Mouse (Mus musculus): ENCODE data around the gene Cd63. TPM values are rescaled to one million over a fixed set of nuclear protein-coding genes. Genes with fewer than 3 reads are reported as not detected.
A peak's percentile ranks its signal among the peaks of the same experiment; 100 is the strongest.

Cd63 gene
- 25.8 and 35.7 TPM in 2 replicates for polyA plus RNA-seq (2012; rRNA removed)

DNA sequence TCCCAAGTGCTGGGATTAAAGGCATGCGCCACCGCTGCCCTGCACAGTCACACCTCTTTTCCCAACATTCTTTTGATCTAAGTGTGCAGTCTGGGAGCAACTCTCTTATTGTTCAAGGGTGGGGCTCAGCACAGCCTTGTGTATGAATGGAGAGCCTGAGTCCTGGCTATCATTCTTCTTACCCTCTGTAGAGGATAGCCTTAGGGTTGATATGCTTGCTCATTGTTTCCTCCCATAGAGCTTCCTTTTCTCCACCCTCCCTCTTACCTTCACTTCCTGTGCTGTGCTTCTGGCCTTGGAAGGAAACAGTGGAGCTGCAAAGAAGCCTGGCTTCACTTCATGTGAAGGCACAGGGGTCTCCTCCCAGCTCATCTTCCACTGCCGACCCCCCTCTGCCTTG lies at the start of gene Cd63:
Cd63 (plus strand) TSS at position 292 of the 400 bp plus-strand sequence.
- no peak for DNase-seq (ENCODE audit: low read depth in 1 of 2, low spot score in 2 of 2)
- TF ChIP-seq CTCF (IDR thresholded peaks at IDR 0.05; ENCODE audit: extremely low read depth, insufficient read depth, insufficient read length, insufficient replicate concordance) (no peak), POLR2A (IDR thresholded peaks at IDR 0.05; ENCODE audit: low read depth, low read length) (no peak)
- H3K36me3 ChIP-seq (ENCODE audit: control insufficient read depth, insufficient read depth, low read length): no peaks in the 10 kb centered on the region
- WGBS: 90% methylated on average over 3 of the region's 3 CpGs
- H3K27me3 ChIP-seq (ENCODE audit: control insufficient read depth, insufficient read depth, low read length): no peaks in the 10 kb centered on the region
- H3K4me1 ChIP-seq (ENCODE audit: control insufficient read depth, insufficient read depth, insufficient read length): peaks cover 2% of the 10 kb centered on the region; the same call in 1 of the 2 replicates
- H3K27ac ChIP-seq (ENCODE audit: insufficient read depth, low read length): no peak within 1 kb of the TSS
- H3K4me3 ChIP-seq (ENCODE audit: extremely low read depth, insufficient read depth, insufficient read length): no peak within 1 kb of the TSS

DNA sequence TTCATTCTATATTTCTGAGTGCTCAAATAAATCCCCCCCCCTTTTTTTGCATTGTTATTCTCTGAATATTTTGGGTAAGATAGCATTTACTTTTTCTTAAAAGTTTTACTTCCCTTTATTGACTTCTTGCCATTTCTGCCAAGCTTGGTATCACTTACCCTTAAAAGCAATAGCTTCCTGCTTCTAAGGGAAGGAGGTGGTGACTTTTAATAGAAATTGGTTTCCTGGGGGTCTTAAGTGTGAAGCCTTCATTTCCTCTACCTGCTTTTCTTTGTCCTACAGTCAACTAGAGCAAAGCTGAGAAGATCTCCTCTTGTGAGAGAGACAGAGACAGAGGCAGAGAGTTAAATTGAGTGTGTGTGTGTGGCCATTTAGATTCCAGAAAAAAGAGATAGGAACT lies 39.6 kb upstream of the Cd63 start:
- TF ChIP-seq POLR2A (IDR thresholded peaks at IDR 0.05; ENCODE audit: low read depth, low read length) (no peak), CTCF (IDR thresholded peaks at IDR 0.05; ENCODE audit: extremely low read depth, insufficient read depth, insufficient read length, insufficient replicate concordance) (no peak)
- peak in 1 of 2 experiments; percentile 9 for DNase-seq (ENCODE audit: low read depth in 1 of 2, low spot score in 2 of 2)
- H3K36me3 ChIP-seq (ENCODE audit: control insufficient read depth, insufficient read depth, low read length): peaks cover 6% of the 10 kb centered on the region
- H3K4me1 ChIP-seq (ENCODE audit: control insufficient read depth, insufficient read depth, insufficient read length): peaks cover 4% of the 10 kb centered on the region
- peak overlapping the region; percentile 23; the same call in 1 of the 2 replicates for H3K4me3 ChIP-seq (ENCODE audit: extremely low read depth, insufficient read depth, insufficient read length)
- H3K27me3 ChIP-seq (ENCODE audit: control insufficient read depth, insufficient read depth, low read length): no peaks in the 10 kb centered on the region
- peak overlapping the region; percentile 76; the same call in 1 of the 2 replicates for H3K27ac ChIP-seq (ENCODE audit: insufficient read depth, low read length)

DNA sequence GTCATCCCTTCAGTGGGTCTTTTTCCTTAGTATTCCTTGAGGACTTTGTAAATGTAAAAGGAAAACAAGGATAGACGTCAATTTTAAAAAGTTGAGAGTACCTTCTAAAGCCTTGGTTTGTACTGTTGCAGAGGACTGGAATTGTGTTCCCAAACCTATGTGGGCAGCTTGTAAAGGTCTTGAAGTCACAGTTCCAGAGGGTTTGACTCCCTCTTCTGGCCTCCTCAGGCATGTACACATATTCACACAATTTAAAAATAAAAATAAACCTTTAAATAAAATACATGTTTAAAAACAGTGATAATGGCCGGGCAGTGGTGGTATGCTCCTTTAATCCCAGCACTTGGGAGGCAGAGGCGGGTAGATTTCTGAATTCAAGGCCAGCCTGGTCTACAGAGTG lies 34.7 kb upstream of the Cd63 start:
- peaks cover 5% of the 10 kb centered on the region; the same call in 1 of the 2 replicates for H3K36me3 ChIP-seq (ENCODE audit: control insufficient read depth, insufficient read depth, low read length)
- WGBS: 89% methylated on average over 3 of the region's 3 CpGs
- no peaks in the 10 kb centered on the region for H3K27me3 ChIP-seq (ENCODE audit: control insufficient read depth, insufficient read depth, low read length)
- TF ChIP-seq POLR2A (IDR thresholded peaks at IDR 0.05; ENCODE audit: low read depth, low read length): no peak
- no peak for TF ChIP-seq CTCF (IDR thresholded peaks at IDR 0.05; ENCODE audit: extremely low read depth, insufficient read depth, insufficient read length, insufficient replicate concordance)
- no peak overlapping the region for H3K27ac ChIP-seq (ENCODE audit: insufficient read depth, low read length)
- H3K4me1 ChIP-seq (ENCODE audit: control insufficient read depth, insufficient read depth, insufficient read length): peaks cover 4% of the 10 kb centered on the region
- H3K4me3 ChIP-seq (ENCODE audit: extremely low read depth, insufficient read depth, insufficient read length): no peak overlapping the region
- DNase-seq (ENCODE audit: low read depth in 1 of 2, low spot score in 2 of 2): no peak

DNA sequence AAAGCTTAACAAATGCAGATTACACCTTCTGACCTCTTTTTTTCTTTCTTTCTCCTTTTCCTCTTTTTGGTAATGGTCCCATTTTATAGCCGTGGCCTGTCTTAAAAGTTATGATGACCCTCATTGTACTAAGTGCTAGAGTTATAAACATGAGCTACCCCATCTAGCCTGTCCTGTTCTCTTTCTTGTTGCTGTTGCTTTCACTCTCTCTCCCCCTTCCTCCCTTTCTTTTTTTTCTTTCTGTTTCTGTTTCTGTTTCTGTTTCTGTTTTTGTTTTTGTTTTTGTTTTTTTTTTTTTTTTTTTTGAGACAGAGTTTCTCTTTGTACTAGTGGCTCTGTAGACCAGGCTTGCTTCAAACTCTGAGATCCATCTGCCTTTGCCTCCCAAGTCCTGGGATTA lies 34.3 kb upstream of the Cd63 start:
- H3K27ac ChIP-seq (ENCODE audit: insufficient read depth, low read length): no peak overlapping the region
- no peak overlapping the region for H3K4me3 ChIP-seq (ENCODE audit: extremely low read depth, insufficient read depth, insufficient read length)
- H3K4me1 ChIP-seq (ENCODE audit: control insufficient read depth, insufficient read depth, insufficient read length): peaks cover 4% of the 10 kb centered on the region
- TF ChIP-seq POLR2A (IDR thresholded peaks at IDR 0.05; ENCODE audit: low read depth, low read length) (no peak), CTCF (IDR thresholded peaks at IDR 0.05; ENCODE audit: extremely low read depth, insufficient read depth, insufficient read length, insufficient replicate concordance) (no peak)
- no peak for DNase-seq (ENCODE audit: low read depth in 1 of 2, low spot score in 2 of 2)
- no peaks in the 10 kb centered on the region for H3K27me3 ChIP-seq (ENCODE audit: control insufficient read depth, insufficient read depth, low read length)
- WGBS: 81% methylated on average over 1 of the region's 1 CpGs
- H3K36me3 ChIP-seq (ENCODE audit: control insufficient read depth, insufficient read depth, low read length): peaks cover 5% of the 10 kb centered on the region; the same call in 1 of the 2 replicates

DNA sequence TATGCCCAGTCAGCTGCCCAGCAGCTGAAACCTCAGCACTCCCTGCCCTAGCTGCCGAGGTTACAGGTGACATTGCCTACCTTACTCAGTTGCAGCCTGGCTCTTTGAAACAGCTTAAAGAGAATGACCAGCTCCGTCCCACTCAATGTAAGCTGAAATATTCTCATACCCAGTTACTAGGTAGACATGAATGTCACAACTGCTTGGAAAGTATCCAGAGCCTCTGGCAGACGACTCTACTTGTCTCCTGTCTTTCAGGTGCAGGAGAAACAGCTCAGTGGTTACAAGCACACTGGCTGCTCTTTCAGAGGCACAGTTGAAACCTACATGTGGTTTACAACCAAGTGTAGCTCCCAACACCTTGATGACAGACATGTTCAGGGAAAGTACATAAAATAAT lies 30.4 kb upstream of the Cd63 start:
- H3K27ac ChIP-seq (ENCODE audit: insufficient read depth, low read length): no peak overlapping the region
- H3K4me3 ChIP-seq (ENCODE audit: extremely low read depth, insufficient read depth, insufficient read length): no peak overlapping the region
- WGBS: 85% methylated on average over 3 of the region's 3 CpGs
- no peak for DNase-seq (ENCODE audit: low read depth in 1 of 2, low spot score in 2 of 2)
- H3K4me1 ChIP-seq (ENCODE audit: control insufficient read depth, insufficient read depth, insufficient read length): no peaks in the 10 kb centered on the region; the same call in 1 of the 2 replicates
- peaks cover 15% of the 10 kb centered on the region for H3K36me3 ChIP-seq (ENCODE audit: control insufficient read depth, insufficient read depth, low read length)
- no peaks in the 10 kb centered on the region for H3K27me3 ChIP-seq (ENCODE audit: control insufficient read depth, insufficient read depth, low read length)
- TF ChIP-seq CTCF (IDR thresholded peaks at IDR 0.05; ENCODE audit: extremely low read depth, insufficient read depth, insufficient read length, insufficient replicate concordance) (no peak), POLR2A (IDR thresholded peaks at IDR 0.05; ENCODE audit: low read depth, low read length) (no peak)

DNA sequence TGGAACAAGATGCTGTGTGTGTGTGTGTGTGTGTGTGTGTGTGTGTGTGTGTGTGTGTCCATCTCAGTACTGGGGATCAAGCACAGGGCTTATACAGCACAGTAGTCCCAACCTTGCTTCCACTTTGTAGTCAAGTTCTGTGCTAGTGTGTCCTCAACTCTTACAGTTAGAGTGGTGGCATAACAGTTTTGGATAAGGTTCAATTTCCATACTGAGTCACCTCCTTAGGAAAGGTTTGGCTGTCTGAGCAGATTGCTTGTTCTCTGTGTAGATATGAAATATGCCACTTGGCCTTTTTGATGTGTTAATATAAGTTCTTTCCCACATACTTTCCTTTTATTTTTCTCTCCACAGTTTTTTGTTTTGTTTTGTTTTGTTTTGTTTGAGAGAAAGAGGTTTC lies 22.5 kb upstream of the Cd63 start:
- H3K4me1 ChIP-seq (ENCODE audit: control insufficient read depth, insufficient read depth, insufficient read length): no peaks in the 10 kb centered on the region
- TF ChIP-seq POLR2A (IDR thresholded peaks at IDR 0.05; ENCODE audit: low read depth, low read length) (no peak), CTCF (IDR thresholded peaks at IDR 0.05; ENCODE audit: extremely low read depth, insufficient read depth, insufficient read length, insufficient replicate concordance) (no peak)
- peaks cover 9% of the 10 kb centered on the region for H3K36me3 ChIP-seq (ENCODE audit: control insufficient read depth, insufficient read depth, low read length)
- H3K27ac ChIP-seq (ENCODE audit: insufficient read depth, low read length): no peak overlapping the region
- H3K27me3 ChIP-seq (ENCODE audit: control insufficient read depth, insufficient read depth, low read length): no peaks in the 10 kb centered on the region
- no peak overlapping the region for H3K4me3 ChIP-seq (ENCODE audit: extremely low read depth, insufficient read depth, insufficient read length)
- no peak for DNase-seq (ENCODE audit: low read depth in 1 of 2, low spot score in 2 of 2)

DNA sequence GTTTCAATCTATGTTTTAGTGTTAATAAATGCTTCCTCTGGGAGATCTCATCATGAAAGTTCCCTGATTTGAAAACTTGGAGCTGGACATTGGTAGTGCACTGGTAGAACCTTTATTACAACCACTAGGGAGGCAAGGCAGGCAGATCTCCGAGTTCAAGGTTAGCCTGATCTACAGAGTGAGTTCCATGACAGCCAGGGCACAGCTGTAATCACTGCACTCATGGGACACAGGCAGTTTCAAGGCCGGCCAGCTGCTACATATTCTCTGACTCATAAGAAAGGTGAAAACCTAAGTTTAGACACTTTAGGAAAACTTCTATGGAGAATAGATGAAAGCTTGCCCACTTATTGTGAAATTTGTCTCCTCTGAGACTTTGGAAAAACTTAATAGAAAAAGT lies 22.0 kb upstream of the Cd63 start:
- no peaks in the 10 kb centered on the region for H3K4me1 ChIP-seq (ENCODE audit: control insufficient read depth, insufficient read depth, insufficient read length)
- no peaks in the 10 kb centered on the region for H3K27me3 ChIP-seq (ENCODE audit: control insufficient read depth, insufficient read depth, low read length)
- WGBS: 90% methylated on average over 2 of the region's 2 CpGs
- H3K36me3 ChIP-seq (ENCODE audit: control insufficient read depth, insufficient read depth, low read length): peaks cover 9% of the 10 kb centered on the region
- no peak overlapping the region for H3K27ac ChIP-seq (ENCODE audit: insufficient read depth, low read length)
- no peak overlapping the region for H3K4me3 ChIP-seq (ENCODE audit: extremely low read depth, insufficient read depth, insufficient read length)
- TF ChIP-seq CTCF (IDR thresholded peaks at IDR 0.05; ENCODE audit: extremely low read depth, insufficient read depth, insufficient read length, insufficient replicate concordance): no peak
- TF ChIP-seq POLR2A (IDR thresholded peaks at IDR 0.05; ENCODE audit: low read depth, low read length): no peak
- no peak for DNase-seq (ENCODE audit: low read depth in 1 of 2, low spot score in 2 of 2)
